Mouse (Mus musculus) lung, postnatal 0 days (tissue): ENCODE results near the gene Cbr2. TPM values are rescaled to one million over a fixed set of nuclear protein-coding genes. Genes with fewer than 3 reads are reported as not detected.

Experiments
- ATAC-seq: fragments of 200-750 bp; cut with Nextera tagmentation; 2 replicates; pipeline ENCODE4 v1.8.0; 2017; ENCODE audit warnings: moderate library complexity
- DNase-seq: peaks from one replicate; pipeline ENCODE4 v3.0.0-alpha.2; 2016; ENCODE audit warnings: low spot score
- H3K27ac ChIP-seq: fragments of 300-500 bp; sonication (generic); 2 replicates; pipeline ENCODE4 v1.5.1; 2014; ENCODE audit warnings: antibody characterized with exemption, mild to moderate bottlenecking, low read length, mixed read lengths
- H3K27me3 ChIP-seq: fragments of 300-500 bp; sonication (generic); replicated peaks from 2 replicates; pipeline ENCODE4 v1.6.1; 2014; ENCODE audit warnings: low read length, mixed read lengths; ENCODE audit not compliant: insufficient read depth
- H3K36me3 ChIP-seq: fragments of 300-500 bp; sonication (generic); 2 replicates; pipeline ENCODE4 v1.6.1; 2014; ENCODE audit warnings: low read length, mixed read lengths; ENCODE audit not compliant: insufficient read depth
- H3K4me1 ChIP-seq: fragments of 300-500 bp; sonication (generic); 2 replicates; pipeline ENCODE4 v1.6.1; 2014; ENCODE audit warnings: antibody characterized with exemption, low read depth, low read length, mixed read lengths; ENCODE audit not compliant: insufficient read depth
- H3K4me2 ChIP-seq: fragments of 300-500 bp; sonication (generic); replicated peaks from 2 replicates; pipeline ENCODE4 v1.6.1; 2014; ENCODE audit warnings: low read depth, mild to moderate bottlenecking, low read length, moderate library complexity, mixed read lengths
- H3K4me3 ChIP-seq: fragments of 300-500 bp; sonication (generic); 2 replicates; pipeline ENCODE4 v1.5.1; 2014; ENCODE audit warnings: low read depth, low read length
- H3K9ac ChIP-seq: fragments of 300-500 bp; sonication (generic); replicated peaks from 2 replicates; pipeline ENCODE4 v1.6.1; 2014; ENCODE audit warnings: low read depth, mild to moderate bottlenecking
- H3K9me3 ChIP-seq: fragments of 300-500 bp; sonication (generic); 2 replicates; pipeline ENCODE4 v1.6.1; 2016; ENCODE audit warnings: low read length, mixed read lengths
- CTCF ChIP-seq: IDR thresholded peaks from 2 replicates; pipeline ENCODE4 v1.5.1; 2016; ENCODE audit warnings: antibody characterized with exemption, mild to moderate bottlenecking
- EP300 ChIP-seq: IDR thresholded peaks from 2 replicates; pipeline ENCODE4 v1.6.1; 2016; ENCODE audit warnings: antibody characterized with exemption, mild to moderate bottlenecking, control low read depth
- WGBS: fragments of 180-500 bp; shearing (Covaris S2); extraction: QIAGEN DNeasy Blood & Tissue Kit; methylation state at CpG from one replicate; pipeline ENCODE4 v1.1.7; 2014; 5-methylcytosine and 5-hydroxymethylcytosine counted together
- polyA plus RNA-seq: library from polyadenylated mRNA; unstranded; fragments of >200 nt; fragmentation: Nextera tagmentation; extraction: Ambion mirVana; gene quantifications from 2 replicates; pipeline ENCODE4 v1.2.1, GENCODE M21; 2015

Gene Cbr2
- polyA plus RNA-seq, 1 experiment from 2014 or later, result 4,528 TPM

- peak overlapping the region; percentile 59; the same call in 1 of the 2 replicates for H3K27ac ChIP-seq
- H3K4me2 ChIP-seq, result no peak overlapping the region
- WGBS, result 55% methylated on average over 12 of the region's 12 CpGs
- peaks cover 6% of the 10 kb centered on the region; the same call in 1 of the 2 replicates for H3K4me1 ChIP-seq
- no peaks in the 10 kb centered on the region for H3K27me3 ChIP-seq
- TF ChIP-seq CTCF, result no peak
- no peak for TF ChIP-seq EP300
- ATAC-seq, result no peak
- H3K36me3 ChIP-seq, result no peaks in the 10 kb centered on the region
- no peak overlapping the region for H3K4me3 ChIP-seq
- H3K9ac ChIP-seq, result no peak overlapping the region
- H3K9me3 ChIP-seq, result no peaks in the 10 kb centered on the region
- peak; percentile 4 for DNase-seq
Measured at GRCm38 (mm10) chr11:120727564-120727963, 4.3 kb downstream of the Cbr2 start.

GRCm38 (mm10) chr11:120727169-120727527 is 4.8 kb downstream of the Cbr2 start, which contains the start of gene Dcxr:
TSS of gene Dcxr (minus strand) at chr11:120727281.
- Histone ChIP-seq H3K4me1 (peaks cover 8% of the 10 kb centered on the region; the same call in 1 of the 2 replicates), H3K4me3 (peak within 1 kb of the TSS; percentile 52), H3K9ac (peak within 1 kb of the TSS; percentile 58), H3K36me3 (no peaks in the 10 kb centered on the region), H3K27me3 (no peaks in the 10 kb centered on the region), H3K27ac (peak within 1 kb of the TSS; percentile 85), H3K9me3 (no peaks in the 10 kb centered on the region), H3K4me2 (peak within 1 kb of the TSS; percentile 78)
- peak; percentile 89 for ATAC-seq
- 1% methylated on average over 14 of the region's 14 CpGs for WGBS
- no peak for TF ChIP-seq EP300
- TF ChIP-seq CTCF, result peak; percentile 72
- peak; percentile 99 for DNase-seq

- ATAC-seq, result peak; percentile 31
- Histone ChIP-seq H3K36me3 (no peaks in the 10 kb centered on the region), H3K9ac (peak overlapping the region; percentile 58), H3K9me3 (no peaks in the 10 kb centered on the region), H3K4me2 (peak overlapping the region; percentile 78), H3K4me3 (peak overlapping the region; percentile 52), H3K27me3 (no peaks in the 10 kb centered on the region), H3K4me1 (peaks cover 13% of the 10 kb centered on the region; the same call in 1 of the 2 replicates), H3K27ac (peak overlapping the region; percentile 85)
- WGBS, result 22% methylated on average over 30 of the region's 36 CpGs
- DNase-seq, result peak; percentile 40
- no peak for TF ChIP-seq EP300
- peak; percentile 25; the same call in 1 of the 2 replicates for TF ChIP-seq CTCF
Measured at GRCm38 (mm10) chr11:120726243-120727168, 5.4 kb downstream of the Cbr2 start.

- Histone ChIP-seq H3K4me2 (no peak overlapping the region), H3K27me3 (no peaks in the 10 kb centered on the region), H3K9ac (no peak overlapping the region), H3K36me3 (no peaks in the 10 kb centered on the region), H3K27ac (0 out of 2 replicates have a peak overlapping the region, but pooled peaks have one; percentile 20), H3K4me1 (peaks cover 21% of the 10 kb centered on the region), H3K9me3 (no peaks in the 10 kb centered on the region), H3K4me3 (no peak overlapping the region)
- ATAC-seq (no peak), DNase-seq (peak; percentile 4)
- WGBS, result 73% methylated on average over 7 of the region's 7 CpGs
- TF ChIP-seq EP300 (no peak), CTCF (no peak)
Measured at GRCm38 (mm10) chr11:120723509-120723908, 8.4 kb downstream of the Cbr2 start.

GRCm38 (mm10) chr11:120722761-120723382 is 9.0 kb downstream of the Cbr2 start:
- peak overlapping the region; percentile 77; the same call in 1 of the 2 replicates for H3K4me2 ChIP-seq
- no peaks in the 10 kb centered on the region for H3K9me3 ChIP-seq
- peak overlapping the region; percentile 39; the same call in 1 of the 2 replicates for H3K27ac ChIP-seq
- no peak for ATAC-seq
- H3K4me1 ChIP-seq, result peaks cover 21% of the 10 kb centered on the region
- H3K36me3 ChIP-seq, result no peaks in the 10 kb centered on the region
- H3K27me3 ChIP-seq, result no peaks in the 10 kb centered on the region
- TF ChIP-seq CTCF, result no peak
- TF ChIP-seq EP300, result no peak
- peak; percentile 50 for DNase-seq
- H3K9ac ChIP-seq, result no peak overlapping the region
- 77% methylated on average over 11 of the region's 11 CpGs for WGBS
- no peak overlapping the region for H3K4me3 ChIP-seq

GRCm38 (mm10) chr11:120722067-120722630 is 9.8 kb downstream of the Cbr2 start:
- 16% methylated on average over 21 of the region's 21 CpGs for WGBS
- Histone ChIP-seq H3K4me1 (peaks cover 21% of the 10 kb centered on the region), H3K9me3 (no peaks in the 10 kb centered on the region), H3K27me3 (no peaks in the 10 kb centered on the region), H3K36me3 (no peaks in the 10 kb centered on the region), H3K9ac (peak overlapping the region; percentile 32), H3K4me2 (peak overlapping the region; percentile 77), H3K4me3 (peak overlapping the region; percentile 40), H3K27ac (peak overlapping the region; percentile 39; the same call in 1 of the 2 replicates)
- no peak for ATAC-seq
- DNase-seq, result no peak
- no peak; the same call in 1 of the 2 replicates for TF ChIP-seq EP300
- TF ChIP-seq CTCF, result no peak; the same call in none of the 2 replicates
